Comparison of ENCODE assay signal across 8 mouse cellular contexts in the genomic region with DNA sequence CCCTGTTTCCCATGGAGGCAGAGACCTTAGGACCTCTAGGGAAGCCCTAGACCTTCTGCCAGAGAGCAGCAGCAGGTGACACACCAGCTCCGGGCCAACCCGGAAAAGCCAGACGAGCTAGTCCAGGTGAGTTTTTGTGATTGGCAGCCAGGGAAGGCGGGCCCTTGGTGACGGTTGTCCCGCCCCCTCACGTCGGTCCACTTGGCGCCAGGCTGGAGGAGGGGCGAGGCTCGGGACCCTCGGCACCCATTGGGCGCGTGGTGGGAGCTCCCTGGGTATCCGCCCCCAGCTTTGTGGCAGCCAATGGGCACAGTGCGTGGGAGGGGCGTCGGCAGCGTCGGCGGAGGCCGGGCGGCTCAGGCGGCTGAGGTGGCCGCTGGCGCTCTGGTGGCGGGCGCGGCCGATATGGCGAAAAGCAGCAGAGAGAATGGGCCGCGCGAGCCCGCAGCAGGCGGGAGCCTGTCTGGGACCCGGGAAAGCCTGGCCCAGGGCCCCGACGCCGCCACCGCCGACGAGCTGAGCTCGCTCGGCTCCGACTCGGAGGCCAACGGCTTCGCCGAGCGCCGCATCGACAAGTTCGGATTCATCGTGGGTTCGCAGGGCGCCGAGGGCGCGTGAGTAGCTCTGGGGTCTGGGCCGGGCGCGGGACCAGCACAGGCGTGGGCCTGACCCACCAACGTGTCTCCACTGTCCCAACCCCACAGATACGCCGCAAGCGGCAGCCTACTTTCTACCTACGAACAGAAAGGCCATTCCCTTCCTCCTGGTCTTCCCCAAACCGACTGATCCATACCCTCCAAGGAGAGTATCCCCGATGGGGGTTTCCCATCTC. TPM values are rescaled to one million over a fixed set of nuclear protein-coding genes. Genes with fewer than 3 reads are reported as not detected.
DNase-seq lines count a peak whose midpoint lies in the region; ATAC-seq lines count a peak whose summit lies in the region.

Tbc1d10a (plus strand) TSS at position 304 of the 832 bp plus-strand sequence.

- peak within 1 kb of the TSS; percentile 75 for H3K27ac ChIP-seq in hindbrain, embryonic 12.5 days

- H3K4me2 ChIP-seq in hindbrain, embryonic 12.5 days (replicated peaks) = peak within 1 kb of the TSS; percentile 89

- peaks cover 17% of the 10 kb centered on the region for H3K4me1 ChIP-seq in hindbrain, embryonic 12.5 days

- H3K36me3 ChIP-seq in hindbrain, embryonic 12.5 days = peaks cover 14% of the 10 kb centered on the region

- peak within 1 kb of the TSS; percentile 86 for H3K9ac ChIP-seq in hindbrain, embryonic 12.5 days

- H3K9me3 ChIP-seq in hindbrain, embryonic 12.5 days (replicated peaks) = no peaks in the 10 kb centered on the region

- peak within 1 kb of the TSS; percentile 82 for H3K4me3 ChIP-seq in hindbrain, embryonic 12.5 days

- peak; percentile 98 for DNase-seq in NIH3T3 (ENCODE audit: low read depth)
- DNase-seq in cerebellum, postnatal 10 days = peak; percentile 99
- peak; percentile 97 to 98 for DNase-seq in frontal cortex, postnatal 10 days (ENCODE audit: low spot score in 2 of 2)
- peak; percentile 96 to 98 for DNase-seq in layer of hippocampus, postnatal 14 days (ENCODE audit: low spot score in 2 of 2)
- peak; percentile 97 for DNase-seq in lung, postnatal 14 days
- DNase-seq in retina, adult 2 months (ENCODE audit: low read depth, low spot score) = peak; percentile 92
- DNase-seq in thymus, postnatal 36 days = peak; percentile 98 to 100

- H3K27me3 ChIP-seq in hindbrain, embryonic 12.5 days = no peaks in the 10 kb centered on the region

- 1% methylated on average over 68 of the region's 71 CpGs for WGBS in hindbrain, embryonic 12.5 days

- ATAC-seq in hindbrain, embryonic 12.5 days (ENCODE audit: low FRiP score) = peak; percentile 99

RNA-seq across cellular contexts. Expression of gene Tbc1d10a, which starts in this region (rescaled TPM):
- 28.5 and 29.2 TPM in 2 replicates for polyA plus RNA-seq in hindbrain, embryonic 12.5 days (2016; fragmentation: Nextera tagmentation; extraction: Ambion mirVana)
- 10 to 100 TPM; 29.4 to 30.6 TPM for total RNA-seq in layer of hippocampus, postnatal 14 days (2021)

Comparison
In these comparisons a context has a peak if more than half of its experiments do, and no peak if none do; other contexts are left out.
1. Peak in every context shown above with its lines: DNase-seq, ATAC-seq, H3K4me3 ChIP-seq and H3K27ac ChIP-seq.